Mouse (Mus musculus) E14TG2a.4 (cell line): ENCODE results near the gene Syt8.

Experiments used
- CTCF ChIP-seq: conservative IDR thresholded peaks from 2 replicates; pipeline ENCODE4 v1.5.1; 2014; ENCODE audit warnings: low read length
- NANOG ChIP-seq: IDR thresholded peaks from 2 replicates; pipeline ENCODE4 v1.6.1; 2014; ENCODE audit warnings: borderline replicate concordance, low read length, mixed read lengths

DNA sequence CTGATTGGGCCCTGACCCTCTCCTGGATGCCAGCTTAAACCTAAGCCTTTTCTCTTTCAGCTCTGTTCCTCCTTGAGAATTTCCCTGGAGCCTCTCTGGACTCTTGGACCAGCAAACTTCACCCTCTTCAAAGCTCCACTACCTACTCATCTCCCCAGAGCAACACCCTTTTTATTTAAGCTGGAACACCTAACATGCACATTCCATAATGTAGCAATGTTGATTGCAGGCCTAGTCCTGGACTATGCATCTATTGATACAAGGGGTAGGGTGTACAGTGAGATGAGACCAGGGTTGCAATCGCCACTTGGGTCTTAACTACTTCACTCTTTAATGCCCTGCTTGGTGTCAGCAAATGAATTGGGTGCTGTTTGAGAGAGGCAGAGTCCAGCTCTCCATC is 46.5 kb upstream of the Syt8 start:
- TF ChIP-seq CTCF (no peak), NANOG (no peak)
